Mouse (Mus musculus): Measurements from ENCODE around the gene Ncoa1.
"Not testable (repeated sequence)": the region's sequence is repeated elsewhere in the genome, so short reads cannot be mapped to it uniquely, and the experiment has no call there.

Gene Ncoa1

GRCm38 (mm10) chr12:4299300-4299699 lies 177.7 kb downstream of the Ncoa1 start:
- no peak for DNase-seq

DNA sequence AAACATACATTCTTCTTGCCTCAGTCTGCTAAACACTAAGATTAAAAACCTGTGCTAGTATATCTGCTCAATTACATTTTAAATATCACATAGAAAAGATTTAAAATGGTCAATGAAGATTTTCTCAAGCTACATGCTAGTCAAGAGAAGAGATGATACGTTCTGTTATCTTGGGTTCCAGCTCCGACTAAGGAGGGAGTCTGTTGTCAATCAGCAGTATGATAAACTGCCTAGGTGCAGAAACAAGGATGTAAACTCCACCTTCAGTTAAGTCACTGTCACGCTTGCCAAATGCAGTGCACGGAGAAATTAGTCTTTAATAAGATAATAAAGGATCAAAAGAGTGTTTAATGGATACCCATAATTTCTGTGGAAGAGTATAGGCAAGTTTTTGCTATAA lies 178.4 kb downstream of the Ncoa1 start:
- DNase-seq = no peak

GRCm38 (mm10) chr12:4295881-4296280 lies 181.1 kb downstream of the Ncoa1 start:
- DNase-seq = no peak

DNA sequence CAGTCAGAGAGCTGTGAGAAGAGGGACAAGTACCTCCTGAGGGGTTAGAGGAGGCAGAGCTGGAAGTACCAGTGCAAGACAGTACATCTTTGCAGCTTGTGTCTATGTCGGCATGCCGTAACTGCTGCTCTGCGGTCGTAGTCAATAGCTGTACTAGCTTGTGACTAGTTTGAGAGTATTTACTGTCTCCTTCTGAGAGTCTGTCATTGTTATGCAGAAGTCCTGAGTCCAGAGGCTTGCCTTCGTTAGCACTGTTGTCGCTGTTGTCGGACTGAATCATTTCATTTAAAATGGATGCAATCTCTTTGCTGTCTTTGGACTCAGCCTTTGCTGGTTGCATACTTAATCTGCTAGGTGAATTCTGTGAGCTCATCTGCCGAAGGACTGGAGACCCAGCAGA lies 181.7 kb downstream of the Ncoa1 start:
- DNase-seq = no peak

- peak; percentile 20 for DNase-seq
Observed at GRCm38 (mm10) chr12:4293813-4294212, 183.2 kb downstream of the Ncoa1 start.

GRCm38 (mm10) chr12:4285186-4285585 lies 191.8 kb downstream of the Ncoa1 start:
- no peak for DNase-seq

- no peak for DNase-seq
Observed at GRCm38 (mm10) chr12:4279878-4280277, 197.1 kb downstream of the Ncoa1 start.

DNA sequence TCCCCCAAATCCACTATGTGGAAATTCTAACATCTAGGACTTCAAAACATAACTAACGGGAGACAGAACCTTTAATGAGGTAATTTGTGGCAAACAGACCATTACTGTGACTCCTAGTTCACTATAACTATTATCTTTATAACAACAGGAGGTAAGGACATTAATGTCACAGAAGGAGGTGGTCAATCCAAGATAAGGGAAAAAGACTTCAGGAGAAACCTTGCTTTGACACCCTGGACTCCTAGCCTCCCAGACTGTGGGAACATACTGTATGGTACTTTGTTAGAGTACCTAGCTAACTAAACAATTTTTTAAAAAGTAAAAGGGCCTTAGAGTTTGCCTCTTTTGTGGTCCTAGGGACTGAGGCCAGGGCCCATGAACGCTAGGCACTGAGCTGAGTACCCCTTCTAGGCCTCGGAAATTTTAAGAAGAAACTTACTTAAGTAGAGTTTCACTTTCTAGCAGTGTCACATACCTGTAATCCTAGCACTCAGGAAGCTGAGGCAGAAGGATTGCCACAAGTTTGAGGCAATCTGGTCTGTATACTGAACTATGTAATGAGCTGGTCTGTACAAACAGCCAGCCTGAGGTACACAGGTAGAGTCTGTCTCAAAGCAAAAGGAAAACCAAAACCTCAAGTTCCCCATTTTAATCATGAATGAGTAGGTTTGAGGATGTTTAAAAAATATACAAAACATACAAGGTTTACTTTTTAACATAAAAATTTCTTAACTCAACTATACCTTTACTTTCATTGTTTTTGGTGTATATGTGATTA lies 197.8 kb downstream of the Ncoa1 start:
- no peak for DNase-seq

- DNase-seq = no peak
Observed at GRCm38 (mm10) chr12:4271078-4271477, 205.9 kb downstream of the Ncoa1 start.

DNA sequence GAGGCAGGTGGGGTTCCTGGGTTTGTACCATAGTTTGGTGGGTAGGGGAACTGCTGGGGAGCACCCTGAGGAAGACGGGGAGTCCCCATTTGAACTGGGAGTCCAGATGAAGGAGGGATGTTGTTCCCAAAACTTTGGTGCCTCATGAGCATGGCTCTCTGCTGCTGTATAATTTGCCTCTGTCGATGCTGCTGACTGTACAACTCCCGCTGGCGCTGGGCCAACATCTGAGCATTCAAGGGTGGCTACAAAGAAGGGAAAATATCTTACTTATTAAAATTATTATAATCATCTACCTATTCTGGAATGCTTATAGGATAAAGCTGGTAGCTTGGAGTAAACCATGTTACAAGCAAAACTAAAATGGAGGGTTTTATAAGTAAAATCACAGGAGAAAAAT lies 209.2 kb downstream of the Ncoa1 start:
- no peak for DNase-seq

- DNase-seq = peak; percentile 25
Observed at GRCm38 (mm10) chr12:4252742-4253655, 224.0 kb downstream of the Ncoa1 start.

DNA sequence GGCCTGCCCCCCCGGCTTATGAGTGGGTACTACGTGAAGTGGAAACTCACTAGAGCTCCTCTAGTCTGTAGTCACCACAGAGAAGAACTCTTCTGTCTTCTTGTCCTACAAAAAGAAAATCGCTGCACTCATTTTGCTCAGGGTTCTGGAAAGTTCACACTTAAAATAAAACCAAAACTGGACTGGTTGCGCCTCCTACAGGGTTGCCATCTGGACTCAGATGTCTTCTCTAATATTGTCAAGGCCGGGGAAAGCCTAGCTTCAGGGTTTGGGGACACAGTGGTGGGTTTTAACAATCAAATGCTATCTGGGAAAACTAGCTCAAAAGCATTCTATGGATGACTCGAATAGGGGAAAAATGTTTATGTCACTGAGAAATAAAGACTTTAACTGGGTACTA lies 227.2 kb downstream of the Ncoa1 start:
- no peak for DNase-seq

DNA sequence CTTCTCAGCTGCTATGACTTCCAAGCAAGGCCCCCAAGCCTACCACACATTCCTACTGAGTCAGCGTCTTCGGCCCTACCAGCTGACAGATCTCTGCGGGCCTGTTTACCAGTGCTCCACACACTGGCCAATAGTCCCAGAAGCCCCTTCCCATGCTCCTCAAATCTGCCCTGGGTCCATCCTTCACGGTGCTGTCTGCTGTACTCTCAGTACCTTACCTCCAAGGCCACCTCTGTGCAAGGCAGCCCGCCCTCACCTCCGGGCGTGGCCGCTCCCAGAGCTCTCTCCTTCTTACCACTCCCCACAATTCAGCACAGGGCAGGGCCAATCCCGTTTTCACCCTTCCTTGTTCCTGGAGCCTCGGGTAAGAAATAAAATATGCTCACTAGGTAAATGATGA lies 231.2 kb downstream of the Ncoa1 start:
- no peak for DNase-seq

DNA sequence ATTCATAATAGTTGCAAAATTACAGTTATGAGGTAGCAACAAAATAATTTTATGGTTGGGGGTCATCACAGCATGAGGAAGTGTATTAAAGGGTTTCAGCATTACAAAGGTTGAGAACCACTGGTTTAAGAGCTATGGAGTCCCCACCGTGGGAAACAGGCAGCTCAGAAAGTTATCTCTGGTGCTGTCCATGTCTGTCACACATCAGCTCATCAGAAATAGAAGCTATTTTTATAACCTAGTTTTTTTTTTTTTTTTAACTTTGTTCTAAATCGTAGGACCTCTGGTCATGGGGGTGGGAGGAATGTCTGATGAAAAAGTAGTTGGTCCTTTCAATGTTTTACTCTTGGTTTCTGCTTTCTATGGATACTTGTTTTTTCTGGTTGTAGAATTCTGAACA lies 233.2 kb downstream of the Ncoa1 start:
- DNase-seq = no peak

- DNase-seq = not testable (repeated sequence)
Observed at GRCm38 (mm10) chr12:4240281-4240680, 236.7 kb downstream of the Ncoa1 start.

DNA sequence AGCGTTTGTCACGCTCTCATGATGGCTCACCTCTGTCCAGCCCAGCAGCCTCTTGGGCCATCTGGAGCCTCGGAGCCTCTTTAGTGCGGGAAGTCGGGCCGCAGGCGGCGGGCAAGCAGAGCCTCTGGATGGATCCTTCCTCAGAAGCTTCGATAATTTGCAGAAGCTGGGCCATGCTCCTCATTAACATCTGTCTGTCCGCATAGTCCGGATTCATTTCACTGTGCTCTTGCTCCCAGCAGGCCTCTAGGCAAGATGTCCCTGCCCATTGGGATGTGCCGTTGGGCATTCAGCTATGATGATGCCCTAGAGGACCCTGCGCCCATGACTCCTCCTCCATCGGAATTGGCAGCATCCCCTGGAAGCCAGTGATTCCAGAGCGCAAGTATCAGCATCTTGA lies 239.5 kb downstream of the Ncoa1 start:
- DNase-seq = no peak

- DNase-seq = peak; percentile 98
Observed at GRCm38 (mm10) chr12:4233572-4234508, 243.1 kb downstream of the Ncoa1 start, which contains the start of the genes Ptrhd1 and Cenpo. TSS of gene Ptrhd1 (plus strand) at chr12:4234027. TSS of gene Cenpo (minus strand) at chr12:4234294.

DNA sequence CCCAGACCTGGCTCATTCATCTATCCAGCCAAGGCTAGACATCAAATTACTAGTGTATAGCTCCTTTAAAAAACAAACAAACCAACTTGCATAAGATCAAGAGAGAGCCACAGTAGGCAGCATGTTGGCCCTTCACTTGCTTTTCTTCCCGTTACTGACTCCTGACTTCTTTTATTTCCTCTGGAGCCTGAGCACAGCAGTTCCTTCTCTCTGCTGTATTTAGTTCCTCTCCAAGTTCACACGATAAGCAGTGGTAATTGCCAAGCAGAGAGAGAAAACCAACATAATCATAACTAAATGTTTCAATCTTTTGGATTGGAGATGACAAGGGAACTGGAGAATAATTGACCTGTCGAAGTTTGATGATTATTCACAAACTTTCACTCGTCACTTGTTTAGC lies 244.2 kb downstream of the Ncoa1 start:
- no peak for DNase-seq

GRCm38 (mm10) chr12:4230156-4230555 lies 246.8 kb downstream of the Ncoa1 start:
- no peak for DNase-seq

GRCm38 (mm10) chr12:4212908-4213307 lies 264.1 kb downstream of the Ncoa1 start:
- no peak for DNase-seq

DNA sequence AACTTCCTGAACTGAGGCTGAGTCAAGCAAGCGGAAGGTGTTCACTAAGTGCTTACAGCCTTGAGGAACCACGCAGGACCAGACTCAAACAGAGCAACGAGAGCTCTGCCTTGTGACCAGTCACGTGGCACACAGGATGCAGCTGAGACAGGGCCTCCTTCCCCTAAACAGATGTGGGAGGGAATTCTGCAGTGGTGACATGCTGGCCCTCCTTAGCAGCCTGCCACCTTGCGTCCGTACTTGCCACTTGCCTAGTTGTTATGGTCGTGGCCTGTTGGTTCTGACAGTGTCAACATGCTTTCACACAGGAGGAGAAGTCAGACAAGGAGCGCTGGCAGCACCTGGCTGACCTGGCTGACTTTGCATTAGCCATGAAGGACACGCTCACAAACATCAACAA lies 265.8 kb downstream of the Ncoa1 start:
- no peak for DNase-seq

DNA sequence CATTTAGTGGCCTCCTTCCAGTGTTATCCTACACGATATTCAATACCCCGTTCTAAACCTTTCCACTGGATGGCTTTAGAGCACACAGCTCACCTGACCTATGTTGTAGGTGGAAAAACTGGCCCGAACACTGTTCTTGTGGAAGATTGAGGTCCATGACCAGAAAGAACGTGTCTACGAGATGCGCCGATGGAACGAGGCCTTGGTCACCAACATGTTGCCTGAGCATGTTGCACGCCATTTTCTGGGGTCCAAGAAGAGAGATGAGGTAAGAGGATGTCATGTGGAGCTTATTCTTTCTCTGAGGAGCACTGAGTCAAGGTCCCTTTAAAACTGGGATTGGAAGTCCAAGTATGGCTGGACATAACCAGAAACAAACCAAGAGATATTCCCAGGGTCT lies 267.8 kb downstream of the Ncoa1 start:
- DNase-seq = no peak

Data from right cerebral cortex, adult 18-20 months (tissue).